Mouse (Mus musculus): ENCODE measurements around the gene Sfxn5. TPM values are rescaled to one million over a fixed set of nuclear protein-coding genes. Genes with fewer than 3 reads are reported as not detected.

The Sfxn5 gene
- polyA plus RNA-seq, 1 experiment from 2014 or later: 15.8 TPM

Small RNAs within 50 kb of the gene (microRNA-seq; reads per million reads assigned to microRNA genes)
- gene Mir705: not detected

Other genes with a start within 250 kb of the Sfxn5 start
- 23.8 and 25.0 TPM in 2 replicates for gene Spr, start 195.7 kb downstream of the Sfxn5 start, polyA plus RNA-seq (2015; fragmentation: Nextera tagmentation; extraction: Ambion mirVana)
- 0.32 TPM in 1 of 2 replicates, not detected in the other for gene Emx1, start 146.0 kb downstream of the Sfxn5 start, polyA plus RNA-seq (2015; fragmentation: Nextera tagmentation; extraction: Ambion mirVana)
- gene Rab11fip5, start 41.2 kb upstream of the Sfxn5 start, polyA plus RNA-seq (2015; fragmentation: Nextera tagmentation; extraction: Ambion mirVana): 13.2 and 15.1 TPM in 2 replicates
- gene Noto, start 90.5 kb upstream of the Sfxn5 start, polyA plus RNA-seq (2015; fragmentation: Nextera tagmentation; extraction: Ambion mirVana): not detected in 2 replicates
- gene Smyd5, start 98.6 kb upstream of the Sfxn5 start, polyA plus RNA-seq (2015; fragmentation: Nextera tagmentation; extraction: Ambion mirVana): 54.0 and 61.6 TPM in 2 replicates
- gene Cct7, start 118.1 kb upstream of the Sfxn5 start, polyA plus RNA-seq (2015; fragmentation: Nextera tagmentation; extraction: Ambion mirVana): 564 and 592 TPM in 2 replicates
- gene Pradc1, start 118.5 kb upstream of the Sfxn5 start, polyA plus RNA-seq (2015; fragmentation: Nextera tagmentation; extraction: Ambion mirVana): 24.4 and 25.0 TPM in 2 replicates
- gene Fbxo41, start 169.6 kb upstream of the Sfxn5 start, polyA plus RNA-seq (2015; fragmentation: Nextera tagmentation; extraction: Ambion mirVana): 4.8 TPM in 2 replicates
- not detected in 2 replicates for gene Egr4, start 180.2 kb upstream of the Sfxn5 start, polyA plus RNA-seq (2015; fragmentation: Nextera tagmentation; extraction: Ambion mirVana)

All from neural tube, embryonic 13.5 days (tissue).